Mouse (Mus musculus) lung, postnatal 14 days (tissue): ENCODE results near the gene Foxk1.

Source experiments
- DNase-seq: peaks from one replicate; pipeline ENCODE4 v3.0.0; 2021

Foxk1 gene

DNA sequence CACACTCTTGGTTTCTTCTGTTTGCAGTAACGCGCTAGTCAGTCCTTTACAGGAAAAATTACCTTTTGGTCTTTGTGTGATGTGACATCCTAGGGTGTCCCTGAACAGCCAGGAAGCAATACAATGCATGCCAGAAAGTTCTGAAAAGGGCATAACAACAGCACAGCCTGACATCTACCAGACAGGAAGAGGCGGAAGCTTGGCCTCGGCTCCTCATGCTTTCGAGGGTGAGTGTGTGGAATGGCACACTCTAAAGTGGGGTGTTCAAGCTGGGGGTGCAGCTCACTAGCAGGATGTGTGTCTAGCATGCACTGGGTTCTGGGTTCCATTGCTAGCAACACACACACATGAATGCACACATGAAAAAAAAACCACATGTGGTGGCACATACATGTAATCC is 9.6 kb upstream of the Foxk1 start:
- DNase-seq, result no peak

DNA sequence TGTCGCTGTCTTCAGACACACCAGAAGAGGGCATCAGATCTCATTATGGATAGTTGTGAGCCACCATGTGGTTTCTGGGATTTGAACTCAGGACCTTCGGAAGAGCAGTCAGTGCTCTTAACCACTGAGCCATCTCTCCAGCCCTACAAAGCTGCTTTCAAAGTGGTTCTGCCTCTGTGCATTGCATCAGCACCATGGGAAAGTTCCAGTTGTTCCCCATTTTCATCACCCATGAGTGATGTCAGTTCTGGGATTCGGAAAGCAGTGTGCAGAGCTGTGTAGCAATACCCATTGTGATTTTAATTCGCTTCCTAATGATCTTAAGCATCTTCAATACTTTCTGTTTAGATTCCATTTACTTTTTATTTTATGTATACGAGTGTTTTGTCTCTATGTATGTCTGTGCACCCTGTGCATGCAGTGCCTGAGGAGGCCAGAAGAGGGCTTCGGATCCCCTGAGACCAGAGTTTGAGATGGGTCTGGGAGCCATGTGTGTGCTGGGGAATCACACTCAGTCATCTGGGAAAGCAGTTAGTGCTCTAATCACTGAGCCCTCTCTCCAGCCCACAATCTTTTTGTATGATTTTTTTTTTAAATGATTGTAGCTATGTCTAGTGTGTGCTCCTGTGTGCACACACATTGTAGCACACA is 6.6 kb upstream of the Foxk1 start:
- DNase-seq, result no peak

DNA sequence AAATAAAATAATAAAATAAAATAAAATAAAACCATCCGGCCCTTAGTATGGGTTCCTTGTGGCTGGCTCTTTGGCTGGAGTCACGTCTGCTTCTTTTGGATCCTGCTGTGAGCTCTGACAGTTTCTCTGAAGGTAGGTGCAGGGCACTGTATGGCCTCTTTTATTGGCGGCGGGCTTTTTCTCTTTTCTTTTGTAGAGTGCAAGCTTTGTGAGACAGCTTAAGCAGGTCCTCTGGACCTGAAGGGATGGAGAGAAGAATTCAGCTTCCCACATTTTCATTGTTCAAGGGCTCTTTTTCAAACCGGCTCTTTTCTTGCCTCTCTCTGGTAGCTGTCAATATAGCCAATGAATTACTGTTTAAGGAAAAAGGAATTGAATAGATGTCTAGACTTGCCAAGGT is 5.4 kb upstream of the Foxk1 start:
- no peak for DNase-seq

DNA sequence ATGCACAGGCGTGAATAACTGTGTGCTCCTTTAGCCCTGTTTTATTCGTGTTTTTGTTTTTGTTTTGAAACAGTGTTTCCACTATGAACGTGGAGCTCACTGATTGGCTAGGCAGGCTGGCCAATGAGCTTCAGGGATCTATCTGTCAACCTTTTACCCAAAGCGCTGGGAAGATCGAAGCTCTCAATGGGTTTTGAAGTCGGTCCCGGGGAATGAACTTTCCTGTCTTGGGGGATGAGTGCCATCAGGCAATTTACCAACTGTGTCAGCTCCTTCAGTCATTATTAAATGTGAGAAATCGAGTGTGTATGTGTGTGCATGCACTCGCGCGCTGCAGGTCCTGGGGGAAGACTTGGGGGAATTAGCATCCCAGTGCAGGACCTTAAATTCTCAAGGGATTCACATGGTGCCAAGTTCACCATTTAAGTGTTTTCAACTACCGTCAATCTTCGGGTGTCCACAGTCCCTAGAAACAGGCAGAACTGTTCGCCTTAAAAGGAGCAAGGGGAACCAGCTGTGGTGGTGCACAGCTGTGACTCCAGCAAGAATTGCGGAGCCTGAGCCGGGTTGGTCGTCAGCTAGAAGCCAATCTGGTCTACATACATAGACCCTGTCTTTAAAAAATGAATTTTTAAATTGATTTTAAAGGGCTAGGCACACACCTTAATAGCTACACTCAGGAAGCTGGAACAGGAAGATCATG is 965 bp upstream of the Foxk1 start:
- no peak for DNase-seq

DNA sequence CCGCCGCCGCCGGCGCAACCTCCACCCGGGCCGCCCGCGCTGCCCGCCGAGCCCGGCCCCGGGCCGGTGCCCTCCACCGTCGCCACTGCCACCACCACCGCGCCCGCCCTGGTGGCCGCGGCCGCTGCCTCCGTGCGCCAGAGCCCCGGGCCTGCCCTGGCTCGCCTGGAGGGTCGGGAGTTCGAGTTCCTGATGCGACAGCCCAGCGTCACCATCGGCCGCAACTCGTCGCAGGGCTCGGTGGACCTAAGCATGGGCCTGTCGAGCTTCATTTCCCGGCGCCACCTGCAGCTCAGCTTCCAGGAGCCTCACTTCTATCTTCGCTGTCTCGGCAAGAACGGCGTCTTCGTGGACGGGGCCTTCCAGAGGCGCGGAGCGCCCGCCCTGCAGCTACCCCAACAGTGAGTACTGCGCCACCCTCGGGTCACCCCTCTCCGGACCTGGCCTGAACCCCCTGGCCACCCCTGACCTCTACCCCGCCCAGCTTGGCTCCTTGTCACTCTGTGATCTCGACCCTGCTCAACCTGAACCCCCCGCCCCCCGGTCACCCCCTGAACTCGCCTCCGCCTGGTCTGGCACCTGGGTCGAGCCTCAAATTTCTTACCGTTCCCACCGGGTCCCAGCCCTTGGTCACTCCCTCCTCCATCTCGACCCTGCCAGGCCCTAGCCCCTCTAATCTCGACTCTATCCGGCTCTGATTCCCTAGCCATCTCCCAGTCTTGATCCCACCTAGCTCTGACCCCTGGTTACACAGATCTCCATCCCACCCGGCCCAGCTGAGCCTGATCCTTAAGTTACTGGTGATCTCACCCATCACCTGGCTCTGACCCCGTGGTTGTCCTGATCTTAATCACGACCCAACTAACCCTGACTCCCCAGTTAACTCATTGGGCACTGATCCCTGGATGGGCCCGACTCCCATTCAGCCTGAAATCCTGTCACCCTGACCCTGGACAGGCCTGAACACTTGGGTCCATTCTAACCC is 636 bp downstream of the Foxk1 start:
- DNase-seq, result no peak

DNA sequence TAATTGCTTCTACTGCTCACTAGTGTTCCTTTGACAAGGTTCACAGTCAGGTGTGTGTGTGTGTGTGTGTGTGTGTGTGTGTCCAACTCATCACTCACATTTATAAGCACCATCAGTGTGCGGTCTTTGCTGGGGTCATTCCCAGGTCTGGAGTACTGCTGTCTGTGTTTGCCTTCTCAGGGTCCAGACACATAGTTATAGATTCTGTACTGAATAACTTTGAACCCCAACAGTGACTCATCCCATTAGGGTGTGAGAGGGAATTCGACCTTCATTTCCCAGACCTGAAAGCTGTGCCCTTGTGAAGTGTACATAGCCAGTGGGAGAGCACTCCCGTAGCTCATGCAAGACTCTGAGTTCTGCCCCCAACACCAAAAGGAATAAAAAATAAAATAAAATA is 2.4 kb downstream of the Foxk1 start:
- no peak for DNase-seq

DNA sequence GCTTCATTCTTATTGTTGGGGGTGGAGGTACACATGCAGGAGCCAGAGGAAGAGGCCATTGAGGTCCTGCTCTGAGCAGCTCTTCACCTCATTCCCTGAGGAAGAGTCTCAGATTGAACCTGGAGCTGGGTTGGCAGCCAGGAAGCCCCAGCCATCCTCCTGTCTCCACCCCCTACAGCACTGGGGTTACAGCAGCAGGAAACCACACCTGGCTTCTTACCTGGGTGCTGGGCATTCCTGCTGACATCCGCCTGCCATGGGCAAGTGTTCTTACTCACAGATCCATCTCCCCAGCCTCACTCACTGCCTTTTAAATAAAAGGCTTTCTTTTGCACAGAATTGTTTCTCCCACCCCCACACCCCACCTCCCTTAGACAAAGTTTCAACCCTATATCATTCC is 3.0 kb downstream of the Foxk1 start:
- DNase-seq, result no peak

DNA sequence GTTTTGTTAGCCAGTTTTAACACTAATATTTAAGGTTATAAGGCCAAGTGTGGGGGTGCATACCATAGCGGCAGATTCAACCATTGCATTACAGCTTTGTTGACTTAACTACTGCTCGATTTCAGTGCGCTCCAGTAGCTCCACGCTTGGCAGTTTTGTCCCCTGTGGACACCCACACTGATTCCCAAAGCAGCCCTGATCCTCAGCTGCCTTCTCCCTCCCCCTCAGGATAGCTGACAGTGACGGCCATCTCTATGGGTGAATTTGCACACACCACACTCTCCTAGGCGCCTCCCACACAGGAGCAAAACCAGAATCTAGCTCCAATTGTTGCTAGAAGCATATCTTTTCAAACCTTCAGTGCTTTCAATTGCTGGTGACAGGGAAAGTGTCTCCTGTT is 4.1 kb downstream of the Foxk1 start:
- no peak for DNase-seq

DNA sequence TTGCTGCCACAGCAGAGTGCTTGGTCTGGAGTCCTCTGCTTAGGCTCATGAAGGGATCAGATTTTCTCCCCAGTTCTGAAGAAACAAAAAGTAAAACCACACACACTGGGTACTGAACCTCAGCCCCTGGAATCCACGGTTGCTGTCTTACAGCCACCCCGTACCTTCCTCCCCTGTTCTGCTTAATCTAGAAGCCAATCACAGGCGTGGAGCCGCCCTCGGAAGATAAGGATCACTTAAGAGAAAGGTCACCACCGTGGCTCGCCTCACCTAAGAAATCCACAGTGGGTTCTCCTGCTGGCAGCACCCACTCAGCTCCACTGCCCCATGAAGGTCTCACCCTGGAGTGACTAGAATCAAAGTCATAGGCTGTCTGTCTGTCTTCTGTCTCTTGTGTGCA is 5.1 kb downstream of the Foxk1 start:
- DNase-seq, result no peak

DNA sequence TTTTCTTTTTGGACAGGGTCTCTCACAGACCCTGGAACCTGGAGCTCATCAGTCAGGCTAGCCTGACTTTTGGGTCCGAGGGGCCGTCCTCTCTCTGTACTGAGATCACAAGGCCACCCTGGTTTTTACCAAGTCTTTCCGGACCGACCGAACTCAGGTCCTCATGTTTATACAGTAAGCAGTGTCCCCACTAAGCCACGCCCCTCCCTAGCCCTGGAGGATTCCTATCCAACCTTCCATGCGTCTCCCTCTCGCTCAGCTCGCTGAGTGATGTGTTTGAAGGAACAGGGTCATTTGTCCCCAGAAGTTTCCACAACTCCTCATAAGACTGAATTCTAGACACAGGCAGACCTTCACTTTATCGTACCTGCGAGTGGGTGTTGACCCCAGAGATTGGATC is 5.6 kb downstream of the Foxk1 start:
- DNase-seq, result no peak

DNA sequence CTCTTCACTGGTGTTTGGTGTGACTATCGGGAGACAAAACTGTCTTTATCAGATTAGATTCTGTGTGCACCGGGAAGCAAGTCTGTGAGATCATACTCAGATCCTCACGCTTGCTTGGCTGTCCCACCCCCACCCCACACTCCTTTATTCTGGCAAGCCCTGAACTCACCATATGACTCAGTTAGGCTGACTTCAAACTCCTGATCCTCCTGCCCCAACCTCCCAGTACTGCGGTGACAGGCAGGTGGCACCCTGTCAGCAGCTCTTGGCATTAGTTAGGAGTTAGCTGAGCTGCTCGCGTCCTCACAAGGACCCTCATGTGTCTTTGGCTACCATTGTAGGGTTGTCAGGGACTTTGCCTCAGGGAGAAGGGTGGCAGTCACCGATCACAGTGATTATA is 6.1 kb downstream of the Foxk1 start:
- no peak for DNase-seq

DNA sequence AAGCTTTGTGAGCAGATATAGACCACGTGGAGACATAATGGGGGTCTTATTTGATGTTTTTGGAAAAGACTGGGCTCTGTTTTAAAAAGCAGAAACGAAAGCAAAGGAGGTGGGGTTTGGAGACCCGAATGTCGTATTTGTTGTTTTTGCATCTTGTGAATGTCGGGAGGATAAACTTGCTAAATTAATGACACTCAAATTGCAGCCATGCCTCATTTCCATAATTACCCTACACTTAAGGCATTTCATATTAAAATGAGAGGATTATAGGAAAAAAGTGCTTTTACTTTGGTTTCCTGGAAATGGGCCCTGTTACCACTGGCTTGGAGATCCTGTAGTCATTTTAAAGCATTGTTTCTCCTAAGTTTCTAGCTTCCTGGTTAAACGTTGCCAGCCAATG is 7.9 kb downstream of the Foxk1 start:
- no peak for DNase-seq

DNA sequence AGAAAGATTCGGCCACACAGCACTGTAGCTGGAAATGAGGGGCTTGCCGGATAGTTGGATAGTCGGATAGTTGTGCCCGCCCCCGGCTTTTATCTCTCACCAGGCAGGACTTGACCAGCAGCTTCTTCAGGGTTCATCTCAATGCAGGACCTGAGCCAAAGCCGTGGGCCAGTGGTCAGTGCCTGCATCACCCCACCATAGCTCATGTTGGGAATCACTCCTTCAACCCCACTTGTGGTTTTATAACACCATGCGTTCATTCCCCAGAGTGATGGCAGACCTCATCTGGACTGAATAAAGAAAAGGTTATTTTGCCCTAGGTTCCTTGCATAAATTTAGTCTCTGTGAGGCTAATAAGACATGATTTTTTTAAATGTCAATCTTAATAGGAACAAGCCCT is 9.1 kb downstream of the Foxk1 start:
- no peak for DNase-seq

DNA sequence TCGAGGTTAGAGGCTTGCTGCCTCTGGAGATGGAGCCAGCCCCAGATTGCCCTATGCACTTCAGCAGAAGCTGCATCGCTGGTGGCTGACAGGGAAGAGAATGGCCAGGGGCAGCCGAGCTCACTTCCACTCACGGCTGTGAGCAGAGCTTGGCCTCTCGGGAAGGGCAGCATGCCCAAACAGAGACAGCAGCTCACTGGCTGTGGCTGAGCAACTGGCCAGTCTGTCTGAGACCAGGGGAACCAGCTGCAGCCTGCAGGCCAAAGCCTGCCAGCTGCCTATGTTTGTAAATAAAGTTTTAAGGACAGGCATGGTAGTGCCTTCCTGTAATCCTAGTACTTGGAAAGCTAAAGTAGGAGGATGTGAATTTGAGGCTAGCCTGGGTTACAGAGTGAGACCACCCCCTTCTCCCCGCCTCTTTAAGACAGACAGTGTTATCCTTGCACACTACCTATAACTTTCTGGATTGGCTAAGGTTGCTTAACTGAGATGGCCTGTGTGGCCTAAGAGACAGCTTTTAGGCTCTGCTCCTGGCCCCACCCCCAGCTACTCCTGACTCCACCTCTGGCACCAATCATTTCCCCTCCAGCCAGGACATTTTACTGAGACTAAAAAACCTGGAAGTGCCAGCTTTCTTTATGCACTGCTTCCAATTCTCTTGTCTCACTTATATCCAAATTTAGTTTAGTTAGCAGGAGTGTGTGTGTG is 11.5 kb downstream of the Foxk1 start:
- DNase-seq, result peak; percentile 35

DNA sequence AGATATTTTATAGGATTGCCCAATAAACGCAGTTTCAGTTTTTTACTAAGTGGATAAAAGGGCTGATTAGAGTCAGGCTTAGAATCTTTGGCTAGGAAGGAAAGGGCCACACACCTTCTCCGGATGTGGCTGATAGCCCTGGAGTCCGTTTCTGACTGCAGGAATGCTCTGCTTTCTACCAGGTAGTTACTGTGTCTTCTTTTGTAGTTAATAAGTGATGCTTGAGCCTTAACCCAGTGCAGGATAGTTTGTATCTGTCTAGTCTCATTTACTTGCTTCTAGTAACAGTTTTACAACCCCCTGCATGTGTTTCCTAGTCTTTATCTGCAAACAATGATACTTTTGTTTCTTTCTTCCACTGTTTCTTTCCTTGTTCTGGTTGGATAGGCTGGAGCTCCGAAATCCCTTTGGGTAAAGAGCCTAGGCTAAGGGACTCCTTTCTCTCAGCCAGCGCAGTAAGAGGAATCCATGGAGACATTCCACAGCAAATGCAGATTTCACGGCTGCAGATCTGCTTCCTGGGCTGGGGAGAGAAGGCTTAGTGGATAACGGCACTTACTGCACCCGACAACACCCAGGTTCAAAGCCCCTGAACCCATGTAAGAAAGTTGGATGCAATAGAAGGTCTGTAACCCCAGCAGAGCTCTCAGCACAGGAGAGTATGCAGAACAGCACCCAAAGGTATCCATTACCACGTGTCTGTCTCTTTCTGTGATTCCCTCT is 12.6 kb downstream of the Foxk1 start:
- DNase-seq, result no peak

DNA sequence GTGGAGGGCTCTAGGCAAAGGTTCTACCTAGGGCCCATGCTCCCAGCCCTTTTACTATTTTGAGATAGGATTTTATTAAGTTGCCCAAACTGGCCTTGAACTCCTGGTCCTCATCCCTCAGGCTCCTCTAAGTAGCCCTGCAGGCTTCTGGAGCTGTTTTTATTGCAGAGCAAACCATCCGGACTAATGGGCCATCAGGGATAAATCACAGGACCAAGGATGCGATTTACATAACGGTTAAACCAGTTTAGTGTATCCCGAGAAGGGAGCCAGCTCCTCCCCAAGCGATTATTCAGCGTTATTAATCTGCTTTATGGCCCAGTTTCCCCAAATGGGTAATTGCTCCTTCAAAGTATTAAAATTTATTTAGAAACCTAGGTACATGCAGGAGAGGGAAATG is 14.1 kb downstream of the Foxk1 start:
- DNase-seq, result no peak

DNA sequence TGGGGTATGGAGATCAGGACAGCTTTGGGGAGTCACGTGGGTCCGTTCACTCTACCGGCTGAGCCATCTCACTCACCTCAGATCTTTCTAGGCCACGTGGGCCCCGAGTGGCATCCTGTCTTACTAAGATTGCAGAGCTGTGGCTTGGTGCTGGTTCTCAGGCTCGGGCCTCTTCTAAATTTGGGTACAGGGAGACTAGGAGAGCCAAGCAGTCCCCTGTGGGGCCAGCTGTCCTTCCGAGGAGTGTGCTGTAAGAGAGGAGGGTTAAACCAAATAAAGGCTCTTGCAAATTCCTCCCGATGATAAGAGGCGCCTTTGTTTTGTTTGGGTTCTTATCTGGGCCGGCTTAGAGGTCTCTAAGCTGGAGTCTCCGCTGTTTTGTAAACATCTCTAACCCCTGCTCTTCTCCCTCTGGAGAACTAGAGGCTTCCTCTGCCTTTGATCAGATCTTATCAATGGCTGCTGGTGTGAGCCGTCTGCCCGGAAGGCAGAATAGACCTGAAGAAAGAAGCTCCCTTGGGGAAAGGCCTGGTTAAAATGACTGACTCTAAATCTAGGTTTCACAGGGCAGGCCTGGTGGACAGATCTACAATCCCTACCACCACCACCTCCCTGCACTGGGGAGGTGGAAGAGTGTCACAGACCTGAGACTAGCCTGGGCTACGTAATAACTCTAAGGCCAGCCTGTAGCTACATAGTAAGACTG is 14.9 kb downstream of the Foxk1 start:
- DNase-seq, result no peak

DNA sequence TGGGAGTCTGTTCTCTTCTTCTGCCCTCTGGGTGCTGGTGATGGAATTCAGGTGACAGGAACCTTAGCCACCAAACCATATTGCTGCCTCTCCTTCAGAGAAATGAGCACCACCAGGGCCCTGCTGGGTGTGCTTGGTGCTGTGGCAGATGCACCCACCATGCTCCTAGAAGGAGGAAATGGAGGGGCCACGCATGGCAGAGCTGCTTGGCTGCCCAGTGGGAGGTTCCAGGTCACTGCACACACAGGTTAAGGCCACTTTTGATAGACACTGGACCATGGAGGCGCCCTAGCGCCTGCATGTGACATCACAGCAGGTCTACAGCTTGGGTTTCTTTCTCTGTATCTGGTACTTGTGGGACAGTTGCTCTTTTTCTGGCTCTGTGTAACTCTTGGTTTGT is 15.8 kb downstream of the Foxk1 start:
- DNase-seq, result no peak

DNA sequence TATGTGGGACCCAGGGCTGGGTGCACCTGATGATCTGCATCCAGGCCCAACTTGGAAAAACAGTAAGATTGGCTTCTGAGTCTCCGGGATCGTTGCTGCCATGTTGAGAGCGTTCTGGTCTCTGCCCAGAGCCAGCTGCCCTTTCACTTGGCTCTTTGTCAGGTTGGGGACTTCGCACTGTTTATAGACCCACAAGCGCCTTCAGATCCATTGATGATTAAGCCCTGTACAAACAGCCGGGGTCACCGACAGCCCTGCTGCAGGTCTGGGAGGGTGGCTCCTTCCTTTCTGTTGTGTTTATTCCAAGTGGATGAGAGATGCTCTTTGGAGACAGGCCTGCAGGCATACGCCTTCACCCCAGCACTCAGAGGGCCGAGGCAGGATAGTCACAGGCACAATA is 16.6 kb downstream of the Foxk1 start:
- no peak for DNase-seq

DNA sequence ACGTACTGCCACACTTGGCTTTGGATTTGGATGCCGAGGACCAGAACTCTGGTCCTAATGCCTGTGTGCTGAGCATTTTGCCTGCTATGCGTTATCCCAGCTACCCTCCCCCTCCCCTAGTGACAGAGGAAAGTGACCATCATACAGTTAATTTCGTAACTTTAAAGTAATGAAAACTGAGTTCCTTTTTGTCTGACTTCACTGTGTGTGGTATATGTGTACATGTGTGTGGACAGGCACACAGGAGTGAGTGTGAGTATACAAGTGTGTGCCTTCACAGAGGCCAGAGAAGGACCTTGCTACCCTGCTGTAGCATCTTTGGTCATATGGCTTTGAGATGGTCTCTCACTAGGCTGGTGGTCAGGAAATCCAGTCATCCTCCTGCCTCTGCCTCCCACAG is 17.1 kb downstream of the Foxk1 start:
- DNase-seq, result no peak

DNA sequence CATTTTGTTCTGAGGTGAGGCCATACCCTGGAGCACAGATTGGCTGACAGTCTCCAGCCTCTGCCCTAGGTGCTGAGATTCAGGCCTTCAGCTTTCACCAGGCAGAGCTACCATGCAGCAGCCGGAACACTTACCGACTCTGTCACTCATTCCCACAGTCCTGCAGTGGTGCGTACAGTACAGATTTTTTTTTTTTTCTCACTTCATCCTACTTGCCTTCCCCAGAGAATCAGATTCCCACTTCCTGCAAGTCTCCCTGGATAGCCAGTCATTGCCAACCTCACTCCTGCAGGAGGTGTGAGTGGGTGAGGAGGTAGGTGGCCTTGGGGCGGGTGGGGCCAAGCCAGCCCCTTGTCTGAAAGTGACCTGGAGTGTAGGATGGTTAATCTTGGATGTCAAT is 19.0 kb downstream of the Foxk1 start:
- DNase-seq, result no peak

DNA sequence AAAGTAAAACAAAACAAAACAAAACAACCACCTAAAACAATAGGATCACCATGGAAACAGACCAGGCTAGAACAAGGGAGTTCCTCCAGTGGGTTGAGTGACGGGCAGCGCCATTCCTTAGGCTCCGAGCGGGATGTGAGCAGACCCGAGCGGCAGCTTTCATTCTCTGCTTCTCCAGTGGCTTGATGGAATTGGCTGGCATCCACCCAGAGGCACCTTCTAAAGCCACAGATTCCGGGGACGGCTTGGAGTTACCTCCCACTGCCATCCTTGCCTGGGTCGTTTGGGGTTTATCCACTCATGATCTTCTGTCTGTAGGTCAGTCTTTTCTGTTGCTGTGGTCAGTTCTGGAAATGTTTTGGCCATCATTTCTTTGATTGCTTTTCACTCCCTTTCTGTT is 19.6 kb downstream of the Foxk1 start:
- no peak for DNase-seq
